Mouse (Mus musculus): Measurements from ENCODE around the gene Tars. TPM values are rescaled to one million over a fixed set of nuclear protein-coding genes. Genes with fewer than 3 reads are reported as not detected.

Gene Tars
- polyA plus RNA-seq, 1 experiment: 38.5 TPM

DNA sequence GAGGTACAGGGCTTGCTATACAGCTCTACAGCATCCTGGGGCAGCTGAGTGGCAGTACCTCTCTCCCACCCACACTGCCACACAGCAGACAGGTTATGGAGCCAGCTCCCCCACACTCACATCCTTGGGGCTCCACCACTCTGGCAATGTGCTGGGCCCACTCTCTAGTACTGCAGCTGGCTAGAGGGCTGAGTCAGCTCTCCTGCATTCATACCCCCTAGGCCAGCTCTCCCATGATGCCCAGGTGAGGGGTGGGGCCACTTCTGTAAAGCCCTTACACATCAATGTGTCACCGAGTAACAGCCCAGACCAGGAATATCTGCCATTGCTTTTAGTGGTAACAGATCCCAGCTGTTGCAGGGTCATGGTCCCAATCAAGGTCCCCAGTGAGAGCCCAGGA, 38.6 kb downstream of the Tars start:
- Histone ChIP-seq H3K4me3 (replicated peaks; ENCODE audit: insufficient read depth, low read depth, low read length) (no peak overlapping the region), H3K27me3 (ENCODE audit: control insufficient read depth, insufficient read depth, low read length) (no peaks in the 10 kb centered on the region), H3K4me1 (ENCODE audit: control insufficient read depth, insufficient read depth, low read length) (no peaks in the 10 kb centered on the region), H3K27ac (ENCODE audit: insufficient read depth, low read length) (no peak overlapping the region)
- no peak for TF ChIP-seq POLR2A (IDR thresholded peaks at IDR 0.05; ENCODE audit: borderline replicate concordance, insufficient read depth, low read length)
- TF ChIP-seq CTCF (IDR thresholded peaks at IDR 0.05; ENCODE audit: borderline replicate concordance, insufficient read depth, low read depth, low read length): no peak
- no peak for DNase-seq
- WGBS: 93% methylated on average over 1 of the region's 1 CpGs

DNA sequence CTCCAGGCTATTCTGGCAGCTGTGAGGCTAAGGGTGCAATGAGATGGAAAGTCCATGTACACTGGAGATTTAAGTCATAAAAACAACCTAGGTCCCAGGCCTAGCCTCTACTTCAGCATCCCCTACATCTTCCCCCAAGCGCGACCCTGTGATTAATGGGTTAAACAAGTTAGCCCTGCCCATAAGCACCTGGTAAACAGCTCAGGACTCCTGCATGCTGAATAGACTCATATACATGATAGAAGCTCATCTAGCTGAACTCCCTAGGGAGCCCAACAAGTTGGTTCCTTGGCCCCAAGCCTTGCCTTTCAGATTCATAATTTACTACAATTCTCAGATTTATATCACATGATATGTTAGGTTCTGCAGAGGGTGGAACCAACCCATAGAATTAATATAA, 42.0 kb downstream of the Tars start:
- Histone ChIP-seq H3K27ac (ENCODE audit: insufficient read depth, low read length) (no peak overlapping the region), H3K4me3 (replicated peaks; ENCODE audit: insufficient read depth, low read depth, low read length) (no peak overlapping the region), H3K27me3 (ENCODE audit: control insufficient read depth, insufficient read depth, low read length) (no peaks in the 10 kb centered on the region), H3K4me1 (ENCODE audit: control insufficient read depth, insufficient read depth, low read length) (no peaks in the 10 kb centered on the region)
- WGBS: 98% methylated on average over 2 of the region's 2 CpGs
- no peak for TF ChIP-seq POLR2A (IDR thresholded peaks at IDR 0.05; ENCODE audit: borderline replicate concordance, insufficient read depth, low read length)
- no peak for TF ChIP-seq CTCF (IDR thresholded peaks at IDR 0.05; ENCODE audit: borderline replicate concordance, insufficient read depth, low read depth, low read length)
- no peak for DNase-seq

DNA sequence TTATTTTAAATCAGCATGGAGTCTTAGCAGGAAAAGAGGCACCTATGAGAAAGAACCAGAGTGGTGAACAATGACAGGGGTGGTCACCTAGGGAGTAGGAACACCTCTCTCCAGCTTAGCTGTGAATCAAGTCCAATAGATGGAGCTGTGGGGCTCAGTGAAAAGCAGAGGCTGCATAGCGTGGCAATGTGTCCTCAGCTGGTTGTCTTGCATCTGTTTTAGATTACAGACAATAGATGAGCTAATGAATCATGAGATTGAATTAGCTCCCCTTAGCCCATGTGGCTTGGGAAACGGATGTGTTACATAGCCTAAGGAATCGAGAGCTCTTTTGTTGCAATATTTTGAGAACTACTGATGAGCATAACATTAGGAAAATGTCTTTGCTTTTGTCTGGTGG, 43.6 kb downstream of the Tars start:
- no peak for DNase-seq
- TF ChIP-seq CTCF (IDR thresholded peaks at IDR 0.05; ENCODE audit: borderline replicate concordance, insufficient read depth, low read depth, low read length): no peak
- no peak for TF ChIP-seq POLR2A (IDR thresholded peaks at IDR 0.05; ENCODE audit: borderline replicate concordance, insufficient read depth, low read length)
- 50% methylated on average over 3 of the region's 3 CpGs for WGBS
- Histone ChIP-seq H3K27ac (ENCODE audit: insufficient read depth, low read length) (no peak overlapping the region), H3K27me3 (ENCODE audit: control insufficient read depth, insufficient read depth, low read length) (no peaks in the 10 kb centered on the region), H3K4me3 (replicated peaks; ENCODE audit: insufficient read depth, low read depth, low read length) (no peak overlapping the region), H3K4me1 (ENCODE audit: control insufficient read depth, insufficient read depth, low read length) (no peaks in the 10 kb centered on the region)

DNA sequence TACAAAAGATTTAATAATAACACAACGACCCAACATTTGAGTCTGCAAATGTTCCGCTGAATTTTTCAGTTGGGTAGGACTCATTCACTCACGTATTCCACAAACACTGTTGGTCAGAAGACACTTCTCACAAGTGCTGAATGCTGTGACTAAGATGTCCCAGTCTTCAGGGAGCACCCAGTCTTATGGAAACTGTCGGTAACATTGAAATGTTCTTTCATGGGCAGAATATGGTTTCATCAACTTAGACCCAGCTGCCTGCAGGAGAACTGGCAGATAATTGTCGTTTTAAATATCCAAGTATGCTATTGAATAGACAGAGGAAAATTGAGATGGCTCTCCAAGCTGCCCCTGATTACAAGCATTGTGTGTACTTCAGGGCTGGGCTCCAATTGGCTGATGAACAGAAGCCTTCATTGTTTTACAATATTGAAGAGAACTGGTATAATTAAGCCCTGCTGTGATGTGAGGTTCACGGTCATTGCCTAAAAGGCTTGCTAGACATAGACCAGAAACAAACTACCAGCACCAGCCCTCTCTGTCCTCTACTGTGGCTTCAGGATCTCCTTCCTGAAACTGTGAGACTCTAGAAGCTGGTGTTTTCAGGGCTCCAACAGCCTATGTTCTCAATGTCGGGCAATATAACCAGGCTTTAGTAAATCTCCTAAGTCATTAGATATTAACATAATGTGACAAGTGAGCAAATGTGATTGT, 59.8 kb downstream of the Tars start:
- no peak overlapping the region for H3K4me3 ChIP-seq (replicated peaks; ENCODE audit: insufficient read depth, low read depth, low read length)
- no peaks in the 10 kb centered on the region for H3K27me3 ChIP-seq (ENCODE audit: control insufficient read depth, insufficient read depth, low read length)
- H3K27ac ChIP-seq (ENCODE audit: insufficient read depth, low read length): no peak overlapping the region
- no peak for DNase-seq
- WGBS: 8% methylated on average over 7 of the region's 7 CpGs
- no peak for TF ChIP-seq CTCF (IDR thresholded peaks at IDR 0.05; ENCODE audit: borderline replicate concordance, insufficient read depth, low read depth, low read length)
- TF ChIP-seq POLR2A (IDR thresholded peaks at IDR 0.05; ENCODE audit: borderline replicate concordance, insufficient read depth, low read length): no peak
- H3K4me1 ChIP-seq (ENCODE audit: control insufficient read depth, insufficient read depth, low read length): no peaks in the 10 kb centered on the region

All from cerebellum, adult 2 months (tissue).